Mouse (Mus musculus) left cerebral cortex, postnatal 4 days (tissue): ENCODE data around the gene Dpp10. TPM values are rescaled to one million over a fixed set of nuclear protein-coding genes. Genes with fewer than 3 reads are reported as not detected.

Experiments used
- DNase-seq: peaks from one replicate; pipeline ENCODE4 v3.0.0-alpha.2; 2022
- intact Hi-C: fragments of 180-260 bp; cut with DNase I; formaldehyde crosslinking; loops from one replicate; pipeline ENCODE4 v1.15.1; 2025
- total RNA-seq, 2 experiments: library from RNA; stranded (reverse); gene quantifications; 2 replicates each; pipeline ENCODE4 v1.2.3; 2021

Dpp10 gene
- total RNA-seq, 2 experiments from 2014 or later = 80.6 to 85.3 TPM

DNA sequence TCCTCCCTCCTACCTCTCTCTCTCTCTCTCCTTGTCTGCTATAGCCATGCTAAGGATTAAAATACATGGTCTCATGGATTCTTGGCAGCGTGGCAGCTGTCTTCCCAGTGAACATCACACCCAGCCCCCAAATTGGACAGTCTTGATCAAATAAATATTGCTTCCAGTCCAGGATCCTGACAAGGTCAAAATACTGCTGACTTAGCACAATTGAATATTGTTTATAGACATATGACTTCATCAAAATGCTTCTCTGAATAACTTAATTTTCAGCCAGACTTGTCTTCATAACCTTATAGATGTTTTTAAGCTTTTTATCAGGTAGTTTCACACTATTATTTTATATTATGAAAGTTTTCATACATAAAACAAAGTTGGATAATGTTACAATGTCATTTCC, 120.5 kb downstream of the Dpp10 start:
- intact Hi-C loops = no loop called here
- no peak for DNase-seq

DNA sequence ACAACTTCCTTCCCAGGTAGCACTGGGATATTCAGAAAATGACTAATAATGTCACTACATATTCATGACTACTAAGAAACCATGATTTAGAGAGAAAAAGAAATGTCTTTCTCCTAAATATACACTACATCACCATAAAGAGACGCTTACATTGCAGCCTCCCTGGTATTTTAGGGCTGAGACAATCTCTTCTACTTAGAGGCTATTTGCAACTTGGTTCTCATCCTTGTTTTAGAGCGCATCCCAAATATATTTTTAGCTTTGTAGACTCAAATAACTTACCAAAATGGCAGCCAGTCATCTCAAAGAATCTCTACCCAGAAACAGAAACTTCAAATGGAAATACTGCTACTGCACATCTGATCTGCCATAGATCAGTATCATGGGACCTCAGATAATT, 121.5 kb downstream of the Dpp10 start:
- DNase-seq = no peak
- intact Hi-C loops = no loop called here

DNA sequence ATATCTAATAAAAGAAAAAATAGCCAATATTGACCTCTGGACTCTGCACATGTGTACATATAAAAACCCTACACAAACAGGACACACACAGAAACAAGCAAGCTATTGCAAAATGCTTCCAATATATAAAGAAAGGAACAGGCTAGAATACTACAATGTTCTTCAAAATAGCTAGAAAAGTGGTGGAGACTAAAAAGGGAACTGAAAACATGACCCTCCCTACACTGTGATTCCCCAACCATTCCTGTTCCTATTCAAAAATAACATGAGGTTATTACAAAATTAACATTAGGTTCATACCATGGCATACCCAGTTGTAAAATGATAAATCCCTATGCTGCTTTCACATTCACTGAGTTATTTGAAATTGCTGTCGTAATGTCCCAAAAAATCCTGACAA, 125.8 kb downstream of the Dpp10 start:
- intact Hi-C loops = no loop called here
- no peak for DNase-seq

DNA sequence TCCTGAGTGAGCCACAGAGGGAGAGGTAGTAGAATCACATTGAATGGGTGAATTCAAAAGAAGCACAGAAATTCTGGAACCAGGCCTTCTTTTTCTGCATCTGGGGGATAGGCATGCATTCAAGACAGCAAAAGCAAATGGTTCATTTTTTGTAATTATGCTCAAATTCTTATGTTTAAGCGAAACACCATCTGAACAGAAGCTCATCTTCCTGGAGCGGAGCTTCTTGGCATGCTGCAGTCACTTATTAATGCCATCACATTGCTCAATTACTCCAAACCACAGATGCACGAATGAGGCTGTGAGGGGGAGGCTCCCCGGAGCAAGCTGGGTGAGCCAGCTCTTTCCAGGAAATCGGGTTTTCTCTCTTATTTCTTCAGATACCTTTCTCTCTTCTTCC, 142.7 kb downstream of the Dpp10 start:
- intact Hi-C loops = no loop called here
- no peak for DNase-seq

DNA sequence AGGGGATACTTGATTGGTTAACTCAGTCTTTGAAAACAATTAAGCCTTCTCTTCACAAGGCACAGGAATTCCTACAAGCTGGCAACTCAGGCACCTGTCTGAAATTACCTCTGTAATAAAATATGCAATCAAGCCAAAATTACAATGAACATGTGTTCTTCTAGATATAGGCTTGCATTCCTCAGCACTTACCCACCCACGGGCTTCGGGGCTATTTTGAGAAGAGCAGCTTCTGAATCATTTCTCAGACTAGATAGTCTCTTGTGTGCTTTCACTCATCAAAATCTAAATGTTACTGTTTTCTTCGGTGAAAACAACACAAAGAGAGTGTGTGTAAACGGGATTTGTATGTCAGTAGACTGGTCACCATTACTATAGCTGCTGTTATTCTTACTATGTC, 144.1 kb downstream of the Dpp10 start:
- intact Hi-C loops = no loop called here
- no peak for DNase-seq

DNA sequence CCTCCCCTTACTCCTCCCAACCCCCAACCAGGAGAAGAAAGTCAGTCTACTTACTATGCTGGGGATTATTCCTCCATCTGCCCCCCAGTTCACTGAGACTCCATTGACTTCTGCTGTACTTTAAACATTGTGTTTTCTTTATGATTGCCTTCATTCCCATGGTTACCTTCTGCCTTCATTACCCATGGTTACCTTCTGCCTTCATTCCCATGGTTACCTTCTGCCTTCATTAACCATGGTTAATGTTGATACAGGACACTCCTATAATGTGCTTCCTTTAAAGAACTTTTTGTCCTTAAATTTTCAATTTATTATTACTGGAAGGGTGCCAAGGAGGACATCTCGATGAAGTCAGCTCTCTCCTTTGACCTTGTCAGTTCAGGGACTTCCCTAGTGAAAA, 158.1 kb downstream of the Dpp10 start:
- no peak for DNase-seq
- intact Hi-C loops = no loop called here

DNA sequence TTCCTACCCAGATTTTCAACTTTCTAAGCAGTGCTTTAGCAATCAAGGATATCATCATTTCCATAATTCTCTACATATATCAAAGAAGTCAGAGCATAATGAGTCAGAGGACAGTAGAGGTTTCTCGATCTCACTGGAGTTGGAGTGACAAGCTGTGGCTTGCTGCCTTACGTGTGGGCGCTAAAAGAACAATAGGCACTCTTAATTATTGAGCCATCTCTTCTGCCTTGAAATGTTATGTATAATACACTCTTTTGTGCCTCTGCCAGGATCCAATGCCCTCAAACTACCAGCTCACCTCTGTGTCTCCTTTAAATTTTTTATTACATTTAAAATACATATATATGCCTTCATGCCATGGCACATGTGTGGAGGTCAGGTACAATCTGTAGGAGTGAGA, 198.5 kb downstream of the Dpp10 start:
- no peak for DNase-seq
- intact Hi-C loops = no loop called here

DNA sequence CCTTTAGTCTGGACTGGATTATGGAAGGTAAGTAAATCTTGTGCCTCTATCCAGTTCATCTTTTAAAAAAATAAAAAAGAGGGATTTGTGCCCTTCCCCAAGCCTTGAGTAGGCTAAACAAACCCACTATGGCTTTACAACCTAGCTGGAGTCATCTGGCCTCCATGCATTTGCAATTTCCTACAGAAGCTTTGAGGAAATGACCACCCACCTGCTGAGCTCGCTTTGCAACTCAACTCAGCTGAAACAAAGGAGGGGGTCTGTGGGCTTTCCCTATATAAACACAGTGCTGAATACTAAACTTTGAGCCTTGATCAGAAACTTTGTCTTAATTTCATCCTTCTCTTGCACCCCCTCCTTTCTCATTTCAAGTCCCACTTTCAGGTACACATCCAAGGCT, 244.2 kb downstream of the Dpp10 start:
- intact Hi-C loops = no loop called here
- DNase-seq = no peak

DNA sequence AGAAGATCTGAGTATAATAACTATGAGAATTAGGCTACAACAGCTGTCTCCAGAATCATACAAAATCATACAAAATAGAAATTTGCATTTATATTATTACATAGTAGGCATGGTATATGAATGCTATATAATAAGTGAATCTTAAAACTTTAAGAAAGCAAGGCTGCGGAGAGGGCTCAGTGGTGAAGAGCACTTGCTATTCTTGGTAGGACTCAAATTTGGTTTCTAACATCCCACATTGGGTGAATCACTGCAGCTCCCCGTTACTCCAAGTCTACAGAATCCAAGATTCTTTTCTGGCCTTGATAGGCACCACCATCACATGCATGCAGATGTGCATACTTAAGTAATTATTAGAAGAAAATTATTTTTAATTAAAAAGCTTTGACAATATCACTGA, 279.8 kb downstream of the Dpp10 start:
- intact Hi-C loops = no loop called here

DNA sequence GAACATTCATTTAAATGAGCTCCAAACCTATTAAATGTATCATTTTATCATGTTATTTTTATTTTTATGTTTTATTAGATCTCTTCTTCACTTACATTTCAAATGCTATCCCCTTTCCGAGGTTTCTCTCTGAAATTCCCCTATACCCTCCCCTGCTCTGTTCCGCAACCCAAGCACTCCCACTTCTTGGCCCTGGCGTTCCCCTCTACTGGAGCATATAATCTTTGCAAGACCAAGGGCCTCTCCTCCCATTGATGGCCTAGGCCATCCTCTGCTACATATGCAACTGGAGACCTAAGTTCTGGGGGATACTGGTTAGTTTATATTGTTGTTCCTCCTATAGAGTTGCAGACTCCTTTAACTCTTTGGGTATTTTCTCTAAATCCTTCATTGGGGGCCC, 283.1 kb downstream of the Dpp10 start:
- no peak for DNase-seq
- intact Hi-C loops = no loop called here

More for the DNA sequence above, 279.8 kb downstream of the Dpp10 start:
- no peak for DNase-seq

DNA sequence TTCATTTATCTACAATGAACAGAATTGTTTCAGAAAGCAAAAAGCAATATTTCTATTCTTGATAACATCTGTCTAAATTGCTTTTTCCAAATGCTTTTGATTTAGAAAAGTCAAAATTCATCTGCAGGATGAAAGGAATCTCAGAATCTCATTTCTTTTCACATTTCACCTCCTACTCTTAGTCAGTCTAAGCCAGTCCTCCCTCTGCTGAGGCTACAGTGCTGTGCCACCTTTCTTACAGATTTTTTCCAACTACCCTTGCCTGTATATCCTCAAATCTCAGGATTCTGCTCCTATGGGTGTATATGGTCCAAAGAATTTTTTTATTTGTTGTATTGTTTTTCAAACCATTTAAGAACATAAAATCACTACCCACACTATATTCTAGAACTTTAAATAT, 289.3 kb downstream of the Dpp10 start:
- DNase-seq = no peak
- intact Hi-C loops = no loop called here

DNA sequence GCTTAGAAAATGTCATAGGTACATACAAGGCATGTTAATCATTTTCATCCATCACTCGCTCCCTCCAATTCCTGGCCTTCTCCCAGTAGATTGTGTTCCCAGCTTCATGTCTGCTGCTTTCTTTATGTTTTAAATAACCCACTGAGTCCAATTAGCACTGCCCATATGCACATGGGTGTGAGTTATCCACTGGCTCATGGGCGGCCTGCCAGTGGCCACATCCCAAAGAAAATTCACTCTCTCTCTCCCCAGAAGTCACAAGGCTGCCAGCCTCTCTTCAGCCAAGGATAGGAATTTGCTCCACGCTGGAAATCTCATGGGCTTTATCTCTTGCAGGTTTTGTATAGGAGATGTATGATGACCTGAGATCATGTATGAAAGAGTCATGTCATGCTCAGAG, 338.1 kb downstream of the Dpp10 start:
- peak; percentile 54 for DNase-seq
- intact Hi-C loops = no loop called here

DNA sequence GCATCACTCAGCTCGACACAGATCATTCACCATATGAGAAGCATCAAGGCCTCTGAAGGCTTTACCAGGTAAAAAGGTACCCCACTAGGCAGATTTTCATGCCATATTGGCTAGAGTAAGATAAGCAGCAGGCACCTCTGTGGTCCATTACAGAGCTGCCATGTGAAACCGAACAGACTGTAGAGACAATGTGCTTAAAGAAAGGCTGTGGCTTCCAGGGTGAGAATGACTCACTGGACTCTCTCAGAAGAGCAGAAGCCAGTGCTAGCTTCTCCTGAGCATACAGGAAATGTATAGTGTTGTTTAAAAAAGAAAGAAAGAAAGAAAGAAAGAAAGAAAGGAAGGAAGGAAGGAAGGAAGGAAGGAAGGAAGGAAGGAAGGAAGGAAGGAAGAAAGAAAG, 386.9 kb downstream of the Dpp10 start:
- peak; percentile 0 for DNase-seq
- intact Hi-C loops = no loop called here

DNA sequence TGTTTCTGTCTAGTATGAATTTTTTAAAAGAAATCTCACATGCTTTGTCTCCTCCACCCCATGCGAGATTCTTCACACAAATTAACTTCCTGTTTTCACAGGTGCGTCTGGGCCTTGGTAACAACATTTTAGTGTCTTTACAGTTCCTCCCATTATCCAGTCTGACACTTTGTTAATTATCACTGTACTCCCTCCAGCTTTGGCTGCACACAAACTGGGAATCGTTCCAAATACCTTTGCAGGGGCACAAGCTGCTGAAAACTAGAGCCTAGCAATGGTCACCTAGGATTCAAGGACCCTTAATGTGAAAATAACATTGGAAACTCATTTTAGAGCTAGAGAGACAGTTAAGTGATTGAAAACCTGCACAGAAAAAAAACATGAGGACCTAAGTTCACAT, 388.8 kb downstream of the Dpp10 start:
- peak; percentile 7 for DNase-seq

DNA sequence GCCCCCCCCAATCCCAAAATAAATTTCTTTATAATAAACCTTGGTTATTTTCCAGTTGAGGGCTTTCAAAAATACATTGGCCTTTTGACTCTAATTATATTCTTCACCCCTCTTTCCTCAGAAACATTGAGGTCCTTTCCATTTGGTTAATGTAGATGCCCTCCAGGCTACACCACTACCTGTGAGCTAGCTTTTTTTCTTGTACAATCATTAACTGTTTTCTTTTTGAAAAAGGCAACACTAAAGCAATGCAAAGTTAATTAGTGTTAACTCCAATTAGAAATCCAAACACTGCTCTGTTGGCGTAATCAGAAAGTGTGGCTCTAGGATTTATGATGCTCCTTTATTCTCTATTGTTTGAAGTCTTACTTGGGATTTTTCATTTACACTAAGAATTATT, 407.5 kb downstream of the Dpp10 start:
- intact Hi-C loops = no loop called here
- no peak for DNase-seq

More for the DNA sequence above, 388.8 kb downstream of the Dpp10 start:
- intact Hi-C loops = no loop called here

DNA sequence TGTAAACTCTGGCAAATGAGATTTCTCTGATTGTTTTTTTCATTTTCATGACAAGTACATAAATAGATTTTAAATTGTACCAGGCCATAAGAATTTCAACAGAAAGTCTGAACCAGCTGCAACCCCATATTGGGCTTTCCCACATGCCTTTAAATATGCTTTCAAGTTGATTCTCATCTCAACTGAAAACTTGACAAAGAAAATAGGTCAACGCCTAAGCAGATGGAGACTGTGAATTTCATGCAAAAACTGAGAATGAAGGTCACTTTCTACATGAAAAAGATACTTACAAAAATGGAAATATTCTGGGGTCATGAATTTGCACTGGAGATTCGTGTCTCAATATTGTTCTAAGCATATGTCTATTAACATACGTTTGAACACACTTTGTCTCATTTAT, 417.1 kb downstream of the Dpp10 start:
- intact Hi-C loops = no loop called here
- DNase-seq = no peak

DNA sequence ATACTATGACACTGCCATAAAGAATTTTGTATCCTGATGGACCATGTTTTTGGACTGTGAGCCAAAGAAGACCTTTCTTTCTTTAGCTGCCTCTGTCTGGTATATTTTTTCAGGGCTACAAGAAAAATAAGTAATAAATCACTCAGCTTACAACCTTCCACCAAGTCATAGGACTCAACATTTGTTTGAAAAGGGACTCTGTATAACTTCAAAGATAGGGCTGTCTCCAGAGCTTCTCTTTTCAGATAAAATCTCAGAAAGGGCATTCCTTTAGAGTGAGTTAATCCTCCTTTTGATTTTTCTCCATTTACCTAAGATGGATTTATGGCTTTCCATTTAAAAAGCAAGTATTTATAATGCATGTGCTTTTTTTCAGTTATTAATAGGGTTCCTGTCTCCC, 460.5 kb downstream of the Dpp10 start:
- no peak for DNase-seq
- intact Hi-C loops = no loop called here

DNA sequence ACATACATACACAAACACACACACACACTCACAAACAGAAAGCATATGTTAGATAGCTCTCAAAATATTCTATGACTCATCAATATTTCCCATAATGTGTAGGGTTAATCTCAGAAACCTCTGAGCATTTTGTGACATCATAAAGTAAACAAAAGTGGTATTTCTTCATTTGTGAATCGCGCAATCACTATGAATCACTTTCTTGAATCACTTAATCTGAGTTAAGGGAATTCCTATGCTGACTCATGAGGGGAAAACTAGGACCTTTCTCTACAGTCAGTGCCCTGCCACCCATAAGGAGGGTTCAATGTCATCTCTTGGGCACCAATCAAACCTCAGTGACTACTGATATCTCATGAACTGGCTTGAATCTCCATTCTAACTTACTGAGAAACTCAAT, 465.2 kb downstream of the Dpp10 start:
- no peak for DNase-seq
- intact Hi-C loops = no loop called here

DNA sequence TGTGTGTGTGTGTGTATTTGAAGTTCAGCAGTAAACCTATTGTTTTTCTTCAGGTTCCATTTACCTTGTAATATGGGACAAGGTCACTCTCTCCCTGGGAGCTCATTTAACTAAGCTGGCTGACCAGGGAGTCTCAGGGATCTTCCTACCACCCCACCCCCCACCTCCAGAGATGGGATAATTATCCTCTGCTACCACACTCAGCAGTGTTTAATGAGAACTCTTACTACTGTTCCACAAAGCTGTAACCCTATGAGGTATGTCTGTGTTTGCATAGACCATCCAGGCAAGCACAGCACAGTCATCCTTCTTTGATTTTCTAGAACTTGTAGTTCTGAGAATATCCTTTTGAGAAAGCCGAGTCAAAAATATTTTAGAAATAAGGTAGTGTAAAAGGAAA, 471.6 kb downstream of the Dpp10 start:
- DNase-seq = no peak
- intact Hi-C loops = no loop called here

DNA sequence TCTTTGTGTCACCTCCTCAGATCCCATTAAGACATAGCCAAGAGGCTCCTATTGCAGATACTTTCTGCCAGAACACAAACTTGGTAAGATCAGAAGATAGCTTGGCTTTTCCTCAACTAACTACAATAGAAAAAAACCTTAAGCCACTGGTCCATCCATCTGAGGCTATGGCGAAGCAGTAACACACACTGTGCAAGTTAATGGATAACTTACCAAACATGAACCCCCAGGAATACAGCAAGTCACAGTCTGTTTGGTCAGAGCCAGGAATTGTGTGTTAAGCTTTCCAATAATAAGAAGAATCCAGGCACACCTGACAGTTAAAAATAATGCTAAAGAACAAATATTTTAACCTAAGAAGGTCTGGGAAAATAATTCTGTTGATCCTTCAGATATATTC, 502.9 kb downstream of the Dpp10 start:
- intact Hi-C loops = no loop called here

DNA sequence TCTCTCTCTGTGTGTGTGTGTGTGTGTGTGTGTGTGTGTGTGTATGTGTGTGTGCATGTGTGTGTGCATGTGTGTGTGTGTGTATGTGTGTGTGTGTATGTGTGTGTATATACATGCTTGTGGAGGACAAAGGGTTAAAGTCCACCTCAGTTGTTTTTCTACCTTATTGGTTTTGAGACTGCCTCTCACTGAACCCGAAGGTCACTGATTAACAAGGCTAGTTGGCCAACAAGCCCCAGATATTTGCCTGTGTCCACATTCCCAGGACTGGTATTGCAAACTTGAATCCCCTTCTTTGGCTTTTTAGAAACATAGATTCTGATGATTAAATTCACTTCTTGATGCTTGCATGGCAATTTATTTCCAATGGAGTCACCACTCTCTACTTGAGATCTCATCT, 577.6 kb downstream of the Dpp10 start:
- DNase-seq = no peak
- intact Hi-C loops = no loop called here

More for the DNA sequence above, 502.9 kb downstream of the Dpp10 start:
- no peak for DNase-seq

DNA sequence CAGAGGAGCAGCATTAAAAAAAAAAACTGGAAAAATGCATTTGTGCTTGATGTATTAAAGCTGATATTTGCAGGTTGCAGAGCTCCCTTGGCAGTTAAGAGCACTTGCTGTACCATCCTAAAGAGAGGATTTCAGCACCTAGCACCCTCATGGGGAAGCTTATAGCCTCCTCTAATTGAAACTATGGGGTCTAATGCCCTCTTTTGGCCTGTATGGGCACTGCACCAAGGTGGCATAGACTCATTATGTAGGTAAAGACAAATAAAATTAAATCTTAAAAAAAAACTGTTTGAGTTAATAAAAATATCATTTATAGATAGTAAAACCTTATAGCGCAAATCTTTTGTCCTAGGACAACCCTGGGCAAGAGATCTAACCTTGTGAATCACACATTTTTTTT, 631.2 kb downstream of the Dpp10 start:
- intact Hi-C loops = no loop called here
- peak; percentile 6 for DNase-seq

DNA sequence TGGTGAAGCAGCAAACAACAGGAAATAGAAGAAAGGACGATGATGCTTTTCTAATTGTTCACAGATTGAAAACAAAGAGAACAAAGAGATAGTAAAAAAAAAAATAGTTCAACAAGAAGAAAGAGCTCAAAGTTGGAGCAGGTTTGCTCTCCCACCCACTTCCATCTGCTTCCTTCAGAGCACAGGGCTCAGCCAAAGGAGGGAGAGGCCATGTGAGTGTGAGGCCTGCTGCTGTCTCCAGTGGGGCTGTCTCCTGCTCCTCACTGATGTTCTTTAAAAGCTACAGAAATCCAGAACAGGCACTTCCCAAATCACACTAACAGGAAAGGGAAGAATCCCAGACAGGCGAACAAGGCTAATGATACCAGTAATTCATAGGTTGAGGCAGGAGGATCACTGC, 694.1 kb downstream of the Dpp10 start:
- intact Hi-C loops = no loop called here
- no peak for DNase-seq

DNA sequence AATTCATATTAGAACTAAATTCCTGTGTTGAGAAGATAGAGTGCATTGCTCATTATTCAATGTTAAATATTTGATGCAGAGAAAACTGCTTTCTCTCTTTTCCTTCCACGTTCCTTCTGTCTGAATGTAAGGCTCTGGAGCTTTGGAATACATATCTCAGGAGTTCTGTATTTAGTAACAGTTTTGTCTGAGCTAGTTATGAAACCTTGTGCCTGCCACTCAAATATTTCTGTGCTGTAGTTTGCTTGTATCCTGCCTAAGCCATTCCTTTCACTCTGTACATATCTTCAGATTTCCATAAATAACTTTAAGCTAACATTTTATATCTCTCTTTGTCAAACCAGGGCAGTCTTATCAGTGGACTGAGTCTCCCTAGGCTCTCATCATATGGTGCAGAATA, 707.5 kb downstream of the Dpp10 start:
- intact Hi-C loops = no loop called here
- no peak for DNase-seq
